Mouse (Mus musculus) thymus, postnatal 14 days (tissue): ENCODE measurements around the gene Mettl27.

Source experiments
- DNase-seq: peaks from one replicate; pipeline ENCODE4 v3.0.0; 2021

The Mettl27 gene

GRCm38 (mm10) chr5:134989166-134989565, 57.0 kb downstream of the Mettl27 start:
- no peak for DNase-seq

DNA sequence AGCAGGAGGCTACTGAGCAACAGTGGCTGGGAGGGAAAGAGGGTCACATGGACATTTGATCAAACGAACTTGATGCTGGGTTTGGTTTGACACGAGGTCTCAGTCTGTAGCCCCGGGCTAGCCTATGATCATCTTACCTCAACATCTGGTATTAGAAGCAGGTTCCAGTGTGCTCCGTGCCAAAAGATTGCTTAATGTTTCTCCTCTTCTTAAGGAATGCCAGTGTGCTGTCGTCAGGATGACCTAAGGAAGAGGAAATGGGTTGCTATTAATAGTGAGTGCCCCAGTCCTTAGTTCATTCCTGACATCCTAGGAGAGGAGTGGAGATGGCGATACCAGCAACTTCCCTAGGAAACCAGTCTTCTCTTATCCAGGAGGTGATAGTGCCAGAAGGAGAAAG, 57.6 kb downstream of the Mettl27 start:
- no peak for DNase-seq
